Mouse (Mus musculus): ENCODE measurements around the gene Dennd1a.

Dennd1a gene

DNA sequence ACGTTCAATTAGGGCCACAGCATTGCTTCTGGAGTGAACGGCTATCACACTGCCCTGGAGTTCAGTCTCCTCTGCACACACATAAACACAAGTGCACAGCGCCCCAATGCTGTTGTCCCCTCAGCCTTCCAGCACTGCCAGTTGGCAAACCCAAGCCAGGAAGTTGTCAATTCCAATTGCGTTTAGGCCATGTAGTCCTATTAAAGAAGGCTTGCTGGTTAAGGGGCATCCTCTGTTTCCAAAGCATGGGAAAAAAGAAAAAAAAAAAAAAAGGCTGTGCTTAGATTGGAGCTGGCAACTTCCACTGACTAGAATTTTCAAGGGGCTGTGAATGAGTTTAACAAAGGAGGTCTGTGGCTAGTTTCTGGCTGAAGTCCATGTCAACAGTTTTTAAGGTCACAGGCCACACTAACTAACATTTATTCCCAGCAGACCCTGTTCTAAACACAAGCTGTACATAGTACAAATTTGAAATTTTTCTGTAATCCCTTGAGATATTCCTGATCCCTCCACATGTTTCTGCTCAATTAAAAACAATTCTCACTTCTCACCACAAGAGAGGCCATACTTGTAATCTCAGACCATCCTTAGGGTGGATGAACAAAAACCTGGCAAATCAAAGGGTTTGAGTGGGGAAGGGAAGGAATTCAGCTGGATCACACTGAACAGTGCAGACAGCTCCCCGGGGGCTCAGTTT lies 175.4 kb downstream of the Dennd1a start:
- no peak for TF ChIP-seq POU5F1 (IDR thresholded peaks at IDR 0.05; ENCODE audit: borderline replicate concordance, low read length)
- no peak for TF ChIP-seq CTCF (conservative IDR thresholded peaks at IDR 0.05; ENCODE audit: low read length)
- TF ChIP-seq NANOG (IDR thresholded peaks at IDR 0.05; ENCODE audit: borderline replicate concordance, low read length): no peak
- Histone ChIP-seq H3K27me3 (ENCODE audit: insufficient read depth, low read length) (no peaks in the 10 kb centered on the region), H3K9me3 (ENCODE audit: low read length) (no peaks in the 10 kb centered on the region), H3K4me3 (replicated peaks; ENCODE audit: low read length) (no peak overlapping the region), H3K36me3 (ENCODE audit: insufficient read depth, low read length) (no peaks in the 10 kb centered on the region), H3K4me1 (replicated peaks; ENCODE audit: low read depth, low read length) (no peaks in the 10 kb centered on the region)

DNA sequence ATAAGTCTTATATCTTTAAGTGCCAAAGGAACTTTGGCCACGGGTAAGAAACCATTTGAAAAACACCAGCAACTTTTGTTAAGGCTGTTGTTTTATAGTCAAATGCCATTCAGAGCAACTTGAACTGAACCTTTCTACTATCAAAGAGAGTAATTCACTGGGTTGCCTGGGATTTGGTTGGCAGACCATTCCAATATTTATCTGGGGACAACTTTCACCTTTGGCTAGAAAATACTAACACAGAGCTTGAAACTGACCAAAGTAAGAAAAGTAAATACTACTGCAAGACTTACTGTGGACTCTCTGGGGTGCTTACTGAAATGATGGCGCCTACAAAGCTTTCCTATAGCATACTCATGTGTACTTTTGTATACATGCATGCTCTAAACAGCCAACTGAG lies 178.6 kb downstream of the Dennd1a start:
- TF ChIP-seq POU5F1 (IDR thresholded peaks at IDR 0.05; ENCODE audit: borderline replicate concordance, low read length) (no peak), NANOG (IDR thresholded peaks at IDR 0.05; ENCODE audit: borderline replicate concordance, low read length) (no peak), CTCF (conservative IDR thresholded peaks at IDR 0.05; ENCODE audit: low read length) (no peak)
- Histone ChIP-seq H3K4me3 (replicated peaks; ENCODE audit: low read length) (no peak overlapping the region), H3K27me3 (ENCODE audit: insufficient read depth, low read length) (no peaks in the 10 kb centered on the region), H3K4me1 (replicated peaks; ENCODE audit: low read depth, low read length) (no peaks in the 10 kb centered on the region), H3K36me3 (ENCODE audit: insufficient read depth, low read length) (no peaks in the 10 kb centered on the region), H3K9me3 (ENCODE audit: low read length) (no peaks in the 10 kb centered on the region)

DNA sequence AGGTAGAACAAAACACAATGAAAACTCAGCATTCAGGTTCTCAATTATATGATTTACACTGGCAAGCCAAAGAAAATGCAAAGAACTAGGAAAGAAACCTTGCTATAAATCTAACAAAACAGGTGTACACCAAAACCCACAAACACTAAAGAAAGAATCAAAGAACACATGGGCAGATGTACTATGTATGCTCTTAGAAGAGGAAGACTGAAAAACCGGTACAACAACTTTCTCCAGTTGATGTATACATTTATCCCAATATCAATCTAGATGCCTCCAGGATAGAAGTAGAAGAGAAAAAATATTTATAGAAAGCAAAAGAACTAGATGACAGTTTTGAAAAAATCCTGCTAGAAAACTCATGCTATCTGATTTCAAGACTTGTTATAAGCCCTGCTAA lies 184.5 kb downstream of the Dennd1a start:
- H3K36me3 ChIP-seq (ENCODE audit: insufficient read depth, low read length): no peaks in the 10 kb centered on the region
- no peaks in the 10 kb centered on the region for H3K9me3 ChIP-seq (ENCODE audit: low read length)
- no peaks in the 10 kb centered on the region for H3K4me1 ChIP-seq (replicated peaks; ENCODE audit: low read depth, low read length)
- no peak overlapping the region for H3K4me3 ChIP-seq (replicated peaks; ENCODE audit: low read length)
- TF ChIP-seq CTCF (conservative IDR thresholded peaks at IDR 0.05; ENCODE audit: low read length) (no peak), POU5F1 (IDR thresholded peaks at IDR 0.05; ENCODE audit: borderline replicate concordance, low read length) (no peak), NANOG (IDR thresholded peaks at IDR 0.05; ENCODE audit: borderline replicate concordance, low read length) (no peak)
- no peaks in the 10 kb centered on the region for H3K27me3 ChIP-seq (ENCODE audit: insufficient read depth, low read length)

DNA sequence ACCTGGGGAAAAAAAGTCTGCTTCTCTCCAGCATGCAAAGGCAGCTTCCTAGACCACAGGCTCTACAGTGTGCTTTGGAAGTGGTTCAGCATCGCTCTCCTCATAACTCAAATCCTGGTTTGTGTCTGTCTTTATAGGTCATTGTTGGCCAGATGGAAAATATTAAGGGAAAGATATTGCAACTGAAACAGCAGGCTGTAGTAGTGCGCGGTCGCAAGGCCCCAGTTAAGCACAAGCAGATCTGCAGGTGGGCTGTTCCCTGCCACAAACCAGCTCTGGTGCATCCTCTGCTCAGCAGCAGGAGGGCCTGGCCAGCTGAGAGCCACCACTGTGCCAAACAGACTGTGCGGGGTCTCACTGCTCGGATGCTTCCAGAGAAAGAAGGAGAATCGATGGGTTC lies 186.9 kb downstream of the Dennd1a start:
- H3K36me3 ChIP-seq (ENCODE audit: insufficient read depth, low read length): no peaks in the 10 kb centered on the region
- no peaks in the 10 kb centered on the region for H3K27me3 ChIP-seq (ENCODE audit: insufficient read depth, low read length)
- no peaks in the 10 kb centered on the region for H3K9me3 ChIP-seq (ENCODE audit: low read length)
- H3K4me1 ChIP-seq (replicated peaks; ENCODE audit: low read depth, low read length): no peaks in the 10 kb centered on the region
- TF ChIP-seq NANOG (IDR thresholded peaks at IDR 0.05; ENCODE audit: borderline replicate concordance, low read length) (no peak), CTCF (conservative IDR thresholded peaks at IDR 0.05; ENCODE audit: low read length) (no peak), POU5F1 (IDR thresholded peaks at IDR 0.05; ENCODE audit: borderline replicate concordance, low read length) (no peak)
- no peak overlapping the region for H3K4me3 ChIP-seq (replicated peaks; ENCODE audit: low read length)

- no peaks in the 10 kb centered on the region for H3K27me3 ChIP-seq (ENCODE audit: insufficient read depth, low read length)
These were observed 187.9 kb downstream of the Dennd1a start for GRCm38 (mm10) chr2:38099120-38099773.

GRCm38 (mm10) chr2:38097469-38097868 lies 189.7 kb downstream of the Dennd1a start:
- no peaks in the 10 kb centered on the region for H3K27me3 ChIP-seq (ENCODE audit: insufficient read depth, low read length)
- H3K9me3 ChIP-seq (ENCODE audit: low read length): no peaks in the 10 kb centered on the region
- H3K4me1 ChIP-seq (replicated peaks; ENCODE audit: low read depth, low read length): no peaks in the 10 kb centered on the region
- H3K4me3 ChIP-seq (replicated peaks; ENCODE audit: low read length): no peak overlapping the region
- no peaks in the 10 kb centered on the region for H3K36me3 ChIP-seq (ENCODE audit: insufficient read depth, low read length)
- TF ChIP-seq POU5F1 (IDR thresholded peaks at IDR 0.05; ENCODE audit: borderline replicate concordance, low read length) (no peak), NANOG (IDR thresholded peaks at IDR 0.05; ENCODE audit: borderline replicate concordance, low read length) (no peak), CTCF (conservative IDR thresholded peaks at IDR 0.05; ENCODE audit: low read length) (no peak)

More at GRCm38 (mm10) chr2:38099120-38099773, 187.9 kb downstream of the Dennd1a start:
- Histone ChIP-seq H3K9me3 (ENCODE audit: low read length) (no peaks in the 10 kb centered on the region), H3K4me1 (replicated peaks; ENCODE audit: low read depth, low read length) (no peaks in the 10 kb centered on the region), H3K36me3 (ENCODE audit: insufficient read depth, low read length) (no peaks in the 10 kb centered on the region), H3K4me3 (replicated peaks; ENCODE audit: low read length) (no peak overlapping the region)
- TF ChIP-seq NANOG (IDR thresholded peaks at IDR 0.05; ENCODE audit: borderline replicate concordance, low read length) (no peak), POU5F1 (IDR thresholded peaks at IDR 0.05; ENCODE audit: borderline replicate concordance, low read length) (no peak), CTCF (conservative IDR thresholded peaks at IDR 0.05; ENCODE audit: low read length) (no peak)

GRCm38 (mm10) chr2:38096328-38096727 lies 190.9 kb downstream of the Dennd1a start:
- TF ChIP-seq POU5F1 (IDR thresholded peaks at IDR 0.05; ENCODE audit: borderline replicate concordance, low read length): no peak
- TF ChIP-seq CTCF (conservative IDR thresholded peaks at IDR 0.05; ENCODE audit: low read length): no peak
- TF ChIP-seq NANOG (IDR thresholded peaks at IDR 0.05; ENCODE audit: borderline replicate concordance, low read length): no peak
- no peak overlapping the region for H3K4me3 ChIP-seq (replicated peaks; ENCODE audit: low read length)
- H3K4me1 ChIP-seq (replicated peaks; ENCODE audit: low read depth, low read length): no peaks in the 10 kb centered on the region
- no peaks in the 10 kb centered on the region for H3K36me3 ChIP-seq (ENCODE audit: insufficient read depth, low read length)
- H3K9me3 ChIP-seq (ENCODE audit: low read length): no peaks in the 10 kb centered on the region
- no peaks in the 10 kb centered on the region for H3K27me3 ChIP-seq (ENCODE audit: insufficient read depth, low read length)

- Histone ChIP-seq H3K9me3 (ENCODE audit: low read length) (no peaks in the 10 kb centered on the region), H3K27me3 (ENCODE audit: insufficient read depth, low read length) (no peaks in the 10 kb centered on the region), H3K36me3 (ENCODE audit: insufficient read depth, low read length) (no peaks in the 10 kb centered on the region), H3K4me1 (replicated peaks; ENCODE audit: low read depth, low read length) (no peaks in the 10 kb centered on the region), H3K4me3 (replicated peaks; ENCODE audit: low read length) (no peak overlapping the region)
- TF ChIP-seq NANOG (IDR thresholded peaks at IDR 0.05; ENCODE audit: borderline replicate concordance, low read length) (no peak), CTCF (conservative IDR thresholded peaks at IDR 0.05; ENCODE audit: low read length) (no peak), POU5F1 (IDR thresholded peaks at IDR 0.05; ENCODE audit: borderline replicate concordance, low read length) (no peak)
These were observed 192.6 kb downstream of the Dennd1a start for GRCm38 (mm10) chr2:38094380-38095163.
